Mouse (Mus musculus): ENCODE data around the gene Smc6. TPM values are rescaled to one million over a fixed set of nuclear protein-coding genes. Genes with fewer than 3 reads are reported as not detected.
A peak's percentile ranks its signal among the peaks of the same experiment; 100 is the strongest.

Smc6 gene
- polyA plus RNA-seq (2015; fragmentation: Nextera tagmentation; extraction: Ambion mirVana): 153 and 155 TPM in 2 replicates

GRCm38 (mm10) chr12:11265382-11266281 lies at the start of gene Smc6, which contains the start of gene Gen1:
TSS of gene Smc6 (plus strand) at chr12:11265886.
TSS of gene Gen1 (minus strand) at chr12:11265801.
- Histone ChIP-seq H3K9me3 (no peaks in the 10 kb centered on the region), H3K36me3 (no peaks in the 10 kb centered on the region), H3K4me3 (peak within 1 kb of the TSS; percentile 92), H3K9ac (peak within 1 kb of the TSS; percentile 98), H3K27ac (peak within 1 kb of the TSS; percentile 96), H3K27me3 (no peaks in the 10 kb centered on the region), H3K4me2 (peak within 1 kb of the TSS; percentile 85), H3K4me1 (peaks cover 23% of the 10 kb centered on the region)
- peak; percentile 99 for ATAC-seq (ENCODE audit: borderline replicate concordance, extremely low read depth, low FRiP score, low TSS enrichment)
- 0% methylated on average over 79 of the region's 83 CpGs for WGBS

DNA sequence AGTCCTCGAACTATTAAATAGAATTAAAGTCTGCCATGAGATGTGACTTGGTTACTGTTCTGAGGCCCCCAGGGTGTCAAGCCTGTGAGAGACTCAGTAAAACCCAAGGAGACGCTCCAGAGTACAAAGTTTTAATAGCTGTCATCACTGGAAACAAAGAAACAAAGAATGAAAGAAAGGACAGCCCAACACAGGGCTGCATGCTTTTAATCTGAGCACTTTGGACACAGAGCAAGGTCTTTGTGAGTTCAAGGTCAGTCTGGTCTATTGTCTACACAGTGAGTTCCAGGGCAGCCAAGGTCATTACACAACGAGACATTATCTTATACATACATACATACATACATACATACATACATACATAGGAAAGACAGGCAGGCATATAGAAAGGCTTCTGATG lies 49.2 kb upstream of the Smc6 start:
- H3K27me3 ChIP-seq: no peaks in the 10 kb centered on the region

GRCm38 (mm10) chr12:11217726-11218250 lies 47.9 kb upstream of the Smc6 start:
- Histone ChIP-seq H3K4me3 (no peak overlapping the region), H3K4me2 (no peak overlapping the region), H3K27me3 (no peaks in the 10 kb centered on the region), H3K4me1 (no peaks in the 10 kb centered on the region), H3K9ac (no peak overlapping the region), H3K27ac (no peak overlapping the region), H3K36me3 (no peaks in the 10 kb centered on the region), H3K9me3 (no peaks in the 10 kb centered on the region)
- 64% methylated on average over 7 of the region's 7 CpGs for WGBS
- ATAC-seq (ENCODE audit: borderline replicate concordance, extremely low read depth, low FRiP score, low TSS enrichment): no peak

More for the DNA sequence above, 49.2 kb upstream of the Smc6 start:
- Histone ChIP-seq H3K9me3 (no peaks in the 10 kb centered on the region), H3K36me3 (no peaks in the 10 kb centered on the region), H3K4me3 (no peak overlapping the region), H3K27ac (no peak overlapping the region), H3K4me2 (no peak overlapping the region), H3K4me1 (no peaks in the 10 kb centered on the region), H3K9ac (no peak overlapping the region)
- WGBS: 74% methylated on average over 3 of the region's 3 CpGs
- ATAC-seq (ENCODE audit: borderline replicate concordance, extremely low read depth, low FRiP score, low TSS enrichment): no peak

DNA sequence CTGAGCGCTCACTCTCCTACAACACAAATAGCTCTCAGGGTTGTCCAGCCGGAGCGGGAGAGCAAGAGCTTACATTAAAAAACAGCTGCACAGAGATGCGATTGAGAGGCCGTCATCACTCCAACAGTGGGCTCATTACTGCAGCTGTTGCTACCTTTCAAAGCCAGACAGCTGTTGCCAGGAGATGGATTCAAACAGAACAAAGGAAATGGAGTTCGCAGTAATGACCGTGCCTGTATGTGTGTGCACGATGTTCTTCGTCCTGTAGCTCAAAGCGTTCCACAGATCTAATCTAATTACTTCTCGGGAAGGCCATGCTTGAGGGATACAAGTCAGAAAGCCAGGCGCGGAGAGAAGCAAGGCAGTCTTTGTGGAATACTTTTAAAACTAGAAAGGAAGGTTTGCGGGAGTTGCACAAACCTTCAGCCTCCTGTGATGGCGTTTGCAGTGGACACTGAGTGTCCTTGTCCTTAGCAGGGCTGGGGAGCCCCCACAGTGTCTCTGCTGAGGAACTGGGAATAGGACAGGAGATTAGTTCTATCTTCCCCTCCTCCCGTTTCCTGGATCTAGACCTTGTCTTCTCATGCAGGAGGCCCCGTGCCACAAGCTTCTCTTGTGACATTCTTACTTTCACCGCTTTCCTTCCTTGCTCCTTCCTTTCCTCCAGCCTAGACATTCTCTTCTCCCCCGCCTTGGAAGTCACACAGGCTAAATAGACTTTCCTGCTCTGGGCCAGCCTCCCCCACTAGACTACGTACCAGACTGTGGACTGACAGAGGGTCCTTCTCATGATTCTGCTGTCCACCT lies 44.0 kb upstream of the Smc6 start:
- WGBS: 54% methylated on average over 20 of the region's 20 CpGs
- H3K4me2 ChIP-seq: no peak overlapping the region; the same call in 1 of the 2 replicates
- H3K9me3 ChIP-seq: no peaks in the 10 kb centered on the region
- H3K27ac ChIP-seq: no peak overlapping the region
- ATAC-seq (ENCODE audit: borderline replicate concordance, extremely low read depth, low FRiP score, low TSS enrichment): peak; percentile 71; the same call in 1 of the 2 replicates
- H3K4me3 ChIP-seq: no peak overlapping the region
- H3K36me3 ChIP-seq: no peaks in the 10 kb centered on the region
- no peaks in the 10 kb centered on the region for H3K27me3 ChIP-seq
- peaks cover 2% of the 10 kb centered on the region for H3K4me1 ChIP-seq
- no peak overlapping the region for H3K9ac ChIP-seq

DNA sequence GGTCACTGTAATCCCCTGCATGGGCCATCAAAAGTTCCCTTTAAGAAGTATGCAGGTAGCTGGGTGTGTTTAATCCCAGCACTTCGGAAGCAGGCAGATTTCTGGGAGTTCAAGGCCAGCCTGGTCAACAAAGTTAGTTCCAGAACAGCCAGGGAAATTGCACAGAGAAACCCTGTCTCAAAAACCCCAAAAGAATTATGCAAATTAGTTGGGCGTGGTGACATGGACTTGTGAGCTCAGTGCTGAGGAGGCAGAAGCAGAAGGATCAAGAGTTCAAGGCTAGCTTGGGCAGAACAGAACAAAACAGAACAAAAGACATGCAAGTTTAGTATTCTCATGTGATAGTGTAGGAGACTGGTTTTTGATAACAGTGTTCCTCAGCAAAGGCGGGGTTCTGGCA lies 43.1 kb upstream of the Smc6 start:
- ATAC-seq (ENCODE audit: borderline replicate concordance, extremely low read depth, low FRiP score, low TSS enrichment): no peak
- Histone ChIP-seq H3K27me3 (no peaks in the 10 kb centered on the region), H3K4me3 (no peak overlapping the region), H3K4me1 (peaks cover 5% of the 10 kb centered on the region), H3K9ac (no peak overlapping the region), H3K4me2 (no peak overlapping the region), H3K36me3 (no peaks in the 10 kb centered on the region), H3K27ac (no peak overlapping the region), H3K9me3 (no peaks in the 10 kb centered on the region)
- WGBS: 67% methylated on average over 3 of the region's 3 CpGs

- Histone ChIP-seq H3K9me3 (no peaks in the 10 kb centered on the region), H3K27me3 (no peaks in the 10 kb centered on the region), H3K36me3 (no peaks in the 10 kb centered on the region), H3K4me1 (peaks cover 5% of the 10 kb centered on the region), H3K4me2 (no peak overlapping the region), H3K27ac (no peak overlapping the region), H3K9ac (no peak overlapping the region), H3K4me3 (no peak overlapping the region)
- no peak for ATAC-seq (ENCODE audit: borderline replicate concordance, extremely low read depth, low FRiP score, low TSS enrichment)
- 65% methylated on average over 10 of the region's 10 CpGs for WGBS
Measured at GRCm38 (mm10) chr12:11223090-11223489, 42.6 kb upstream of the Smc6 start.

DNA sequence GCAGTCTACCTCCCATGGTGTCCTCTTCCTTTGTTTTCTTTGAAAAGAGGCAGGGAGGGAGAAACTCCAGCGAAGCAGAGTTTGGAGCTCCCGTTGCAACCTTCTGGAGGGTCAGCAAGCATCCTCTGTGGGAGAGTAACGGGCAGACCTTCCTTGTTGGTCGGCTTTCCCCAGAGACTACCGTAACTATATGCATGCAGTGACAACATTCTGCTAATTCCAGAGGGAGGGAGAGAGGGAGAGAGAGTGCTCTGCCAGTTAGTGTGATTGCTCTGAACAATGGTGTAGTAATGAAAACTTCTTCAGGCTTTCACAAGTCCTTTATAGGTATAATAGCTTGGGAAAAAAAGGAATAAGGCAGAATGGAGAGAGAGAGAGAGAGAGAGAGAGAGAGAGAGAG lies 41.0 kb upstream of the Smc6 start:
- Histone ChIP-seq H3K27ac (no peak overlapping the region), H3K4me1 (peaks cover 5% of the 10 kb centered on the region), H3K9me3 (no peaks in the 10 kb centered on the region), H3K9ac (no peak overlapping the region), H3K4me3 (no peak overlapping the region), H3K4me2 (no peak overlapping the region), H3K27me3 (no peaks in the 10 kb centered on the region), H3K36me3 (no peaks in the 10 kb centered on the region)
- ATAC-seq (ENCODE audit: borderline replicate concordance, extremely low read depth, low FRiP score, low TSS enrichment): no peak
- 7% methylated on average over 5 of the region's 5 CpGs for WGBS

GRCm38 (mm10) chr12:11226123-11226522 lies 39.6 kb upstream of the Smc6 start:
- Histone ChIP-seq H3K9ac (no peak overlapping the region), H3K27ac (no peak overlapping the region), H3K4me3 (no peak overlapping the region), H3K36me3 (no peaks in the 10 kb centered on the region), H3K4me1 (peaks cover 5% of the 10 kb centered on the region), H3K4me2 (no peak overlapping the region), H3K27me3 (no peaks in the 10 kb centered on the region), H3K9me3 (no peaks in the 10 kb centered on the region)
- no peak; the same call in 1 of the 2 replicates for ATAC-seq (ENCODE audit: borderline replicate concordance, extremely low read depth, low FRiP score, low TSS enrichment)
- 46% methylated on average over 1 of the region's 1 CpGs for WGBS

GRCm38 (mm10) chr12:11226529-11227268 lies 39.0 kb upstream of the Smc6 start:
- H3K4me1 ChIP-seq: peaks cover 5% of the 10 kb centered on the region
- no peak overlapping the region for H3K9ac ChIP-seq
- WGBS: 49% methylated on average over 5 of the region's 5 CpGs
- H3K27ac ChIP-seq: no peak overlapping the region
- peak; percentile 42; the same call in 1 of the 2 replicates for ATAC-seq (ENCODE audit: borderline replicate concordance, extremely low read depth, low FRiP score, low TSS enrichment)
- no peaks in the 10 kb centered on the region for H3K36me3 ChIP-seq
- no peaks in the 10 kb centered on the region for H3K27me3 ChIP-seq
- H3K4me3 ChIP-seq: no peak overlapping the region
- no peaks in the 10 kb centered on the region for H3K9me3 ChIP-seq
- H3K4me2 ChIP-seq: no peak overlapping the region

DNA sequence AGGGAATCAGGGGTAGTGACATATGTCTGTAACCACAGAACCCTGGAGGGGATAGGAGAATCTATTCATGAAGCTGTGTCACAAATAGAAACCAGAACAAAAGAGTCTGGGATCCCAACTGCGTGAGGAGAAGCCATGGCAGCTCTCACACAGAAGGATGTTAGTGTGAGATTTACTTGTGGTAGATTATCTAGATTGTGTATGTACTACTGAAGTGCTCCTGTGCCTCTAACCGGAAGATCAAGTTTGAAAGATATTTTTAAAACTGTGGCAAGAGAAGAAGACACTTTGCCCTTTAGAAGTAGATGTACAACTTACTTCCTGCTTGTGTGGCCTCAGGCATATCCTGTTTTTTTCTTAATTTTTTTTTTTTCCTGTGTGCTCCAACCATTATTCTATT lies 35.4 kb upstream of the Smc6 start:
- no peak for ATAC-seq (ENCODE audit: borderline replicate concordance, extremely low read depth, low FRiP score, low TSS enrichment)
- H3K36me3 ChIP-seq: no peaks in the 10 kb centered on the region
- no peaks in the 10 kb centered on the region for H3K27me3 ChIP-seq
- peaks cover 5% of the 10 kb centered on the region for H3K4me1 ChIP-seq
- no peaks in the 10 kb centered on the region for H3K9me3 ChIP-seq
- H3K27ac ChIP-seq: no peak overlapping the region
- no peak overlapping the region for H3K4me2 ChIP-seq
- H3K4me3 ChIP-seq: no peak overlapping the region
- 73% methylated on average over 2 of the region's 2 CpGs for WGBS
- no peak overlapping the region for H3K9ac ChIP-seq

- Histone ChIP-seq H3K9ac (no peak overlapping the region), H3K9me3 (no peaks in the 10 kb centered on the region), H3K27ac (no peak overlapping the region), H3K36me3 (peaks cover 2% of the 10 kb centered on the region; the same call in 1 of the 2 replicates), H3K4me2 (no peak overlapping the region), H3K4me1 (no peaks in the 10 kb centered on the region), H3K27me3 (no peaks in the 10 kb centered on the region), H3K4me3 (no peak overlapping the region)
- no peak for ATAC-seq (ENCODE audit: borderline replicate concordance, extremely low read depth, low FRiP score, low TSS enrichment)
- WGBS: 54% methylated on average over 2 of the region's 2 CpGs
Measured at GRCm38 (mm10) chr12:11235996-11236395, 29.7 kb upstream of the Smc6 start.

Data from lung, embryonic 15.5 days (tissue).